Comparison of ENCODE assay signal across 28 mouse cellular contexts in the genomic region with DNA sequence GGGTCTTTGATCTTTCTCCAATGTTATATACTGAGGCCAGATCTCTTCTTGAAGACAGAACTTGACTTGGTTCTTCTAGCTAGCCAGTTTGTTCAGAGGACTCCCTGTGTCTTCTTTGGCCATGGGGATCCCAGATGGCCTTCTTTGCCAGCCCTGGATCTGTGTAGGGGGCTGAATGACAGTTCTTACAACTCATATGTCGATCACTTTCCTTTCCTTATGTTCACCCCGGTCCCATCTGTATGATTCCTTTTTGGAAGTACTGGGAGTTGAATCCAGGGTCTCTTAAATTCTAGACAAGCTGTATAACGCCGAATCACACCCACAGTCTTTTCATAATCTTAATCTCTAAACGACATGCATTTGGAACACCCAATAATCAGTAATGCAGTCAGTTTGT.
DNase-seq lines count a peak whose midpoint lies in the region; ATAC-seq and TF ChIP-seq lines count a peak whose summit lies in the region.
"Had no signal": no experiment of that assay in that cellular context is flagged by ENCODE, and none has a peak within 500 bp of the region (broad histone marks: within the 10 kb centered on the region; RNA-seq: fewer than 3 reads in every experiment).

No protein-coding gene starts in this region.

- DNase-seq in forebrain, postnatal 0 days: peak; percentile 9
- DNase-seq in forebrain, embryonic 10.5 days (ENCODE audit: extremely low spot score, low spot score): no peak
- DNase-seq in layer of hippocampus, adult 11-12 months (ENCODE audit: low spot score): peak; percentile 8
- DNase-seq in layer of hippocampus, postnatal 25 days (ENCODE audit: extremely low spot score in 1 of 2, low spot score in 1 of 2): no peak
- DNase-seq in layer of hippocampus, adult 2 months (ENCODE audit: low spot score in 2 of 2): peak; percentile 14 to 27
- no peak for DNase-seq in layer of hippocampus, postnatal 10 days (ENCODE audit: low spot score in 2 of 2)
- DNase-seq in brain, adult 2 months (ENCODE audit: low read depth, low spot score): peak; percentile 12
- DNase-seq: adrenal gland, adult 8-10 months; adrenal gland, postnatal 14 days; adrenal gland, postnatal 36 days; B cell, adult 2 months; cerebellum, adult 11 months; cerebellum, adult 18-20 months; cerebellum, adult 8-10 months; cerebellum, adult 9-11 months; cerebellum, postnatal 14 days; cerebellum, postnatal 36 days; embryo, embryonic 11 days had no signal

- H3K9ac ChIP-seq in forebrain, postnatal 0 days: no peak overlapping the region
- H3K9ac ChIP-seq: embryonic facial prominence, embryonic 13.5 days; embryonic facial prominence, embryonic 15.5 days; forebrain, embryonic 13.5 days; forebrain, embryonic 15.5 days had no signal

- H3K9me3 ChIP-seq in forebrain, postnatal 0 days (ENCODE audit: low read length): no peaks in the 10 kb centered on the region
- no peaks in the 10 kb centered on the region for H3K9me3 ChIP-seq in forebrain, embryonic 10.5 days
- H3K9me3 ChIP-seq: embryonic facial prominence, embryonic 13.5 days; embryonic facial prominence, embryonic 15.5 days; forebrain, embryonic 13.5 days; G1E had no signal

- TF ChIP-seq CTCF in forebrain, postnatal 0 days (IDR thresholded peaks at IDR 0.05; ENCODE audit: low read depth): no peak
- no peak for TF ChIP-seq CTCF in layer of hippocampus, adult 2 months (conservative IDR thresholded peaks at IDR 0.05)

- H3K4me3 ChIP-seq in forebrain, postnatal 0 days (ENCODE audit: low read depth, low read length): no peak overlapping the region
- H3K4me3 ChIP-seq in forebrain, embryonic 10.5 days: no peak overlapping the region
- no peak overlapping the region for H3K4me3 ChIP-seq in layer of hippocampus, adult 2 months
- H3K4me3 ChIP-seq: embryonic facial prominence, embryonic 13.5 days; embryonic facial prominence, embryonic 15.5 days; erythroblast, embryonic 14.5 days; forebrain, embryonic 13.5 days; forebrain, embryonic 15.5 days had no signal

- H3K27ac ChIP-seq in forebrain, postnatal 0 days (ENCODE audit: low read depth, low read length): no peak overlapping the region
- H3K27ac ChIP-seq in forebrain, embryonic 10.5 days: no peak overlapping the region
- H3K27ac ChIP-seq in layer of hippocampus, adult 2 months: no peak overlapping the region
- H3K27ac ChIP-seq: embryonic facial prominence, embryonic 13.5 days; embryonic facial prominence, embryonic 15.5 days; forebrain, embryonic 13.5 days; forebrain, embryonic 15.5 days had no signal

- H3K36me3 ChIP-seq in forebrain, postnatal 0 days (ENCODE audit: insufficient read depth): no peaks in the 10 kb centered on the region
- H3K36me3 ChIP-seq in forebrain, embryonic 10.5 days (replicated peaks): no peaks in the 10 kb centered on the region
- H3K36me3 ChIP-seq: embryonic facial prominence, embryonic 13.5 days; embryonic facial prominence, embryonic 15.5 days; forebrain, embryonic 15.5 days; G1E had no signal

- WGBS in forebrain, postnatal 0 days: 76% methylated on average over 5 of the region's 5 CpGs
- WGBS in forebrain, embryonic 10.5 days: 94% methylated on average over 5 of the region's 5 CpGs

- H3K27me3 ChIP-seq in forebrain, postnatal 0 days (ENCODE audit: insufficient read depth, low read length): no peaks in the 10 kb centered on the region
- H3K27me3 ChIP-seq in forebrain, embryonic 10.5 days (ENCODE audit: poor library complexity, severe bottlenecking): no peaks in the 10 kb centered on the region
- H3K27me3 ChIP-seq: CH12.LX; embryonic facial prominence, embryonic 13.5 days; embryonic facial prominence, embryonic 15.5 days; forebrain, embryonic 13.5 days; forebrain, embryonic 15.5 days had no signal

- H3K4me2 ChIP-seq in forebrain, postnatal 0 days (ENCODE audit: low read depth): no peak overlapping the region
- H3K4me2 ChIP-seq: embryonic facial prominence, embryonic 13.5 days; embryonic facial prominence, embryonic 15.5 days; forebrain, embryonic 13.5 days; forebrain, embryonic 15.5 days had no signal

- ATAC-seq in forebrain, postnatal 0 days: peak; percentile 55; the same call in 1 of the 2 replicates
- ATAC-seq: activated CD4-positive, CD25-positive, alpha-beta regulatory T cell, adult 4 months; CD4-positive, CD25-positive, alpha-beta regulatory T cell, adult 4 months; forebrain, embryonic 13.5 days; forebrain, embryonic 15.5 days; Patski had no signal

- no peaks in the 10 kb centered on the region for H3K4me1 ChIP-seq in forebrain, postnatal 0 days (ENCODE audit: insufficient read depth)
- H3K4me1 ChIP-seq in forebrain, embryonic 10.5 days: no peaks in the 10 kb centered on the region
- H3K4me1 ChIP-seq: embryonic facial prominence, embryonic 13.5 days; embryonic facial prominence, embryonic 15.5 days; forebrain, embryonic 13.5 days; forebrain, embryonic 15.5 days had no signal

Comparison
In these comparisons a context has a peak if more than half of its experiments do, and no peak if none do; other contexts are left out.
1. DNase-seq: peak in forebrain, postnatal 0 days (single experiment), layer of hippocampus, adult 11-12 months (single experiment), layer of hippocampus, adult 2 months (2 of 2) and brain, adult 2 months (single experiment); none in forebrain, embryonic 10.5 days (single experiment), layer of hippocampus, postnatal 25 days (0 of 2) and layer of hippocampus, postnatal 10 days (0 of 2).